In the genomic region with DNA sequence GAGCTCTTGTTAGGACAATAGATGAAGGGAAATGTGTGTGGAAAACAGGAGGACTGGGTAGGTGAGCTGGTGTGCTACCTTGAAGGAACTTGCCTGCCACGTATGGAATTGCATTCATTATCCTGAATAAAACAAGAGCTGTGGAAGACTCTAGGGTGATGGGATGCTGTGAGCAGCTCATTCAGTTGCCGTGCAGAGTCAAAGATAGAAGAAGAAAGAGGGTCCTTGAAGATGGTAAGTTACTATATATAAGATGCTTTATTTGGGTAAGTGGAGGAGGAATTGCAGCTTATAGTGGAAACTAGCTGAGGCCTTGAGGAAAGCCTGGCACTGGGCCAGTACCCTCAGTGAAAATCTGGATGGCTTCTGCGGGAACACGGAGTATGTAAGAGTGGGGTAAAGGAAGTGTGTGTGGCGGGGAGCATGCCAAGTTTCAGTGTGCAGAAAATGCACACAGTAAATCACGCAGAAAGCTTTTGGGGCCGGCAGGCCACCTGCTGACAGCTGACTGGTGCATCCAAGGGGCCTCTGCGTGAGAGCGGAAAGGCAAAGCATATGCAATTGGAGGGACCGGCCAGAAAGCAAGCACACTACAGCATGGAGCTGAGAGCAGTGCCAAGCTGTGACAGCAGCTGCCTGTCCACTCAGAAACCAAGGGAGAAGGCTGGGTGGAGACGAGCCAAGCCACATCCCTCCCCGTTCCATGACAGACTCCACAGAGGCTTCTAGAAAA, we compare ENCODE assay signal across 9 mouse cellular contexts.
DNase-seq lines count a peak whose midpoint lies in the region; ATAC-seq lines count a peak whose summit lies in the region.
"Had no signal": no experiment of that assay in that cellular context is flagged by ENCODE, and none has a peak within 500 bp of the region (broad histone marks: within the 10 kb centered on the region; RNA-seq: fewer than 3 reads in every experiment).

No protein-coding gene starts in this region.

- ATAC-seq in hindbrain, embryonic 15.5 days (ENCODE audit: low FRiP score, low read depth): peak; percentile 95

- 33% methylated on average over 12 of the region's 12 CpGs for WGBS in hindbrain, embryonic 15.5 days

- intact Hi-C loops in left cerebral cortex, postnatal 4 days (cut with DNase I): no loop called here

- peak; percentile 35 for DNase-seq in gastrocnemius, postnatal 10 days
- DNase-seq in gastrocnemius, adult 18-20 months (ENCODE audit: low spot score): no peak
- DNase-seq in urinary bladder, postnatal 14 days (ENCODE audit: low spot score): peak; percentile 4
- DNase-seq in urinary bladder, postnatal 10 days (ENCODE audit: low spot score): no peak
- peak; percentile 92 for DNase-seq in left cerebral cortex, postnatal 4 days
- peak; percentile 80 to 83 for DNase-seq in right cerebral cortex, adult 2 months (ENCODE audit: low spot score in 2 of 2)
- DNase-seq in urinary bladder, postnatal 25 days (ENCODE audit: low spot score): no peak

- peaks cover 10% of the 10 kb centered on the region; the same call in 1 of the 2 replicates for H3K4me1 ChIP-seq in hindbrain, embryonic 15.5 days (replicated peaks)

- H3K36me3 ChIP-seq in hindbrain, embryonic 15.5 days: no peaks in the 10 kb centered on the region
- H3K36me3 ChIP-seq: midbrain, embryonic 12.5 days had no signal

- H3K4me3 ChIP-seq in hindbrain, embryonic 15.5 days: no peak overlapping the region
- H3K4me3 ChIP-seq: midbrain, embryonic 12.5 days had no signal

- H3K27me3 ChIP-seq in hindbrain, embryonic 15.5 days: 0 out of 2 replicates have a peak, but pooled peaks cover 2% of the 10 kb centered on the region
- H3K27me3 ChIP-seq: midbrain, embryonic 12.5 days had no signal

- no peaks in the 10 kb centered on the region for H3K9me3 ChIP-seq in hindbrain, embryonic 15.5 days
- H3K9me3 ChIP-seq: midbrain, embryonic 12.5 days had no signal

- peak overlapping the region; percentile 7 for H3K4me2 ChIP-seq in hindbrain, embryonic 15.5 days
- H3K4me2 ChIP-seq: midbrain, embryonic 12.5 days had no signal

- peak overlapping the region; percentile 23; the same call in 1 of the 2 replicates for H3K27ac ChIP-seq in hindbrain, embryonic 15.5 days (replicated peaks)
- H3K27ac ChIP-seq: midbrain, embryonic 12.5 days had no signal

- H3K9ac ChIP-seq in hindbrain, embryonic 15.5 days: no peak overlapping the region
- H3K9ac ChIP-seq: midbrain, embryonic 12.5 days had no signal

Comparison
In these comparisons a context has a peak if more than half of its experiments do, and no peak if none do; other contexts are left out.
1. DNase-seq: peak in gastrocnemius, postnatal 10 days (single experiment), urinary bladder, postnatal 14 days (single experiment), left cerebral cortex, postnatal 4 days (single experiment) and right cerebral cortex, adult 2 months (2 of 2); none in gastrocnemius, adult 18-20 months (single experiment), urinary bladder, postnatal 10 days (single experiment) and urinary bladder, postnatal 25 days (single experiment).